ENCODE assay signal across 11 mouse cellular contexts in genomic region chr6:148436441-148437001, GRCm38 (mm10). TPM values are rescaled to one million over a fixed set of nuclear protein-coding genes. Genes with fewer than 3 reads are reported as not detected.
A peak's percentile ranks its signal among the peaks of the same experiment; 100 is the strongest.
DNase-seq lines count a peak whose midpoint lies in the region; ATAC-seq and TF ChIP-seq lines count a peak whose summit lies in the region.
"Had no signal": no experiment of that assay in that cellular context is flagged by ENCODE, and none has a peak within 500 bp of the region (broad histone marks: within the 10 kb centered on the region; RNA-seq: fewer than 3 reads in every experiment).

No protein-coding gene starts in this region.

- peaks cover 6% of the 10 kb centered on the region; the same call in 1 of the 2 replicates for H3K4me1 ChIP-seq in spleen, adult 2 months (ENCODE audit: control insufficient read depth, insufficient read depth, insufficient read length)
- no peaks in the 10 kb centered on the region for H3K4me1 ChIP-seq in liver, embryonic 11.5 days (replicated peaks; ENCODE audit: control insufficient read depth, insufficient read depth, low read length)
- H3K4me1 ChIP-seq in hindbrain, embryonic 14.5 days (replicated peaks; ENCODE audit: control insufficient read depth, insufficient read depth, low read length) = peaks cover 3% of the 10 kb centered on the region; the same call in 1 of the 2 replicates
- H3K4me1 ChIP-seq: hindbrain, embryonic 13.5 days had no signal

- no peak for TF ChIP-seq CTCF in spleen, adult 2 months (IDR thresholded peaks at IDR 0.05; ENCODE audit: extremely low read depth, insufficient read depth, insufficient read length, insufficient replicate concordance)

- H3K36me3 ChIP-seq in spleen, adult 2 months (ENCODE audit: control insufficient read depth, insufficient read depth, low read length) = no peaks in the 10 kb centered on the region
- H3K36me3 ChIP-seq in liver, embryonic 11.5 days (ENCODE audit: control insufficient read depth, insufficient read depth, low read length) = no peaks in the 10 kb centered on the region
- no peaks in the 10 kb centered on the region for H3K36me3 ChIP-seq in splenic B cell, adult 2 months (ENCODE audit: control insufficient read depth, insufficient read depth, low read length, poor library complexity, severe bottlenecking)
- no peaks in the 10 kb centered on the region for H3K36me3 ChIP-seq in hindbrain, embryonic 14.5 days (replicated peaks; ENCODE audit: control insufficient read depth, insufficient read depth)
- H3K36me3 ChIP-seq: hindbrain, embryonic 13.5 days had no signal

- 0 out of 2 replicates have a peak, but pooled peaks have one; percentile 23 for ATAC-seq in cerebellum, adult (ENCODE audit: insufficient number of reproducible peaks, low FRiP score, low TSS enrichment)
- 0 out of 2 replicates have a peak, but pooled peaks have one; percentile 45 for ATAC-seq in liver, embryonic 11.5 days (replicated peaks; ENCODE audit: low FRiP score)
- ATAC-seq in hindbrain, embryonic 14.5 days (ENCODE audit: low FRiP score) = no peak

- no peak for TF ChIP-seq POLR2A in spleen, adult 2 months (IDR thresholded peaks at IDR 0.05; ENCODE audit: low read depth, low read length)

- no peaks in the 10 kb centered on the region for H3K27me3 ChIP-seq in spleen, adult 2 months (ENCODE audit: control insufficient read depth, insufficient read depth, low read length)
- peaks cover 10% of the 10 kb centered on the region for H3K27me3 ChIP-seq in liver, embryonic 11.5 days (replicated peaks; ENCODE audit: control insufficient read depth, insufficient read depth, low read length)
- no peaks in the 10 kb centered on the region for H3K27me3 ChIP-seq in splenic B cell, adult 2 months (ENCODE audit: control insufficient read depth, insufficient read depth, low read length, poor library complexity, severe bottlenecking)
- H3K27me3 ChIP-seq in hindbrain, embryonic 14.5 days (ENCODE audit: control insufficient read depth, insufficient read depth, low read length) = peaks cover 10% of the 10 kb centered on the region; the same call in 1 of the 2 replicates

- H3K4me2 ChIP-seq in liver, embryonic 11.5 days = peak overlapping the region; percentile 28
- H3K4me2 ChIP-seq in hindbrain, embryonic 14.5 days (replicated peaks) = no peak overlapping the region
- H3K4me2 ChIP-seq: hindbrain, embryonic 13.5 days; lung, embryonic 14.5 days had no signal

- peak overlapping the region; percentile 35; the same call in 1 of the 2 replicates for H3K4me3 ChIP-seq in spleen, adult 2 months (ENCODE audit: extremely low read depth, insufficient read depth, insufficient read length)
- no peak overlapping the region for H3K4me3 ChIP-seq in liver, embryonic 11.5 days (ENCODE audit: low read depth, low read length)
- H3K4me3 ChIP-seq in hindbrain, embryonic 14.5 days (replicated peaks; ENCODE audit: low read length) = no peak overlapping the region
- H3K4me3 ChIP-seq: hindbrain, embryonic 13.5 days had no signal

- no peak for DNase-seq in cerebellum, postnatal 10 days
- DNase-seq in spleen, adult 2 months (ENCODE audit: low read depth in 1 of 2, low spot score in 2 of 2) = no peak
- no peak for DNase-seq in spleen, postnatal 14 days (ENCODE audit: low spot score in 2 of 2)
- no peak for DNase-seq in liver, embryonic 11.5 days (ENCODE audit: low spot score)
- DNase-seq in splenic B cell, adult 2 months (ENCODE audit: low read depth, low spot score) = peak; percentile 38
- DNase-seq in hindbrain, embryonic 14.5 days (ENCODE audit: low spot score) = no peak
- DNase-seq in thymus, postnatal 14 days = no peak
- DNase-seq: cerebellum, adult 9-11 months; lung, embryonic 14.5 days had no signal

- H3K9me3 ChIP-seq in liver, embryonic 11.5 days (ENCODE audit: control insufficient read depth, low read length) = no peaks in the 10 kb centered on the region
- H3K9me3 ChIP-seq in hindbrain, embryonic 14.5 days (ENCODE audit: control insufficient read depth, low read length) = no peaks in the 10 kb centered on the region
- H3K9me3 ChIP-seq: hindbrain, embryonic 13.5 days had no signal

- H3K9ac ChIP-seq in liver, embryonic 11.5 days (ENCODE audit: low read depth, low read length) = no peak overlapping the region
- no peak overlapping the region for H3K9ac ChIP-seq in hindbrain, embryonic 14.5 days
- H3K9ac ChIP-seq: hindbrain, embryonic 13.5 days; lung, embryonic 14.5 days had no signal

- WGBS in spleen, adult 2 months = 41% methylated on average over 7 of the region's 7 CpGs
- WGBS in liver, embryonic 11.5 days = 64% methylated on average over 7 of the region's 7 CpGs
- WGBS in hindbrain, embryonic 14.5 days = 86% methylated on average over 7 of the region's 7 CpGs

- no peak overlapping the region for H3K27ac ChIP-seq in spleen, adult 2 months (ENCODE audit: insufficient read depth, low read length)
- no peak overlapping the region for H3K27ac ChIP-seq in liver, embryonic 11.5 days (ENCODE audit: low read depth, low read length)
- H3K27ac ChIP-seq in hindbrain, embryonic 14.5 days = no peak overlapping the region
- H3K27ac ChIP-seq: hindbrain, embryonic 13.5 days had no signal

RNA-seq across cellular contexts. Expression of gene Tmtc1, which starts 7.7 kb away (rescaled TPM):
- polyA plus RNA-seq in spleen, adult 2 months (2012; rRNA removed) = 5.2 and 7.1 TPM in 2 replicates
- 0.47 and 0.58 TPM in 2 replicates for polyA plus RNA-seq in liver, embryonic 11.5 days (2014; fragmentation: Nextera tagmentation; extraction: Ambion mirVana)
- 5.3 and 6.0 TPM in 2 replicates for polyA plus RNA-seq in hindbrain, embryonic 14.5 days (2014; fragmentation: Nextera tagmentation; extraction: Ambion mirVana)
